Mouse (Mus musculus) monocyte, adult 5-6 weeks (primary cell): ENCODE measurements around the gene Maml3. TPM values are rescaled to one million over a fixed set of nuclear protein-coding genes. Genes with fewer than 3 reads are reported as not detected.

Experiments
- ATAC-seq: fragments of 153-309, 156-312 bp; replicated peaks from 2 replicates; pipeline ENCODE4 v1.8.0; 2017; ENCODE audit warnings: mild to moderate bottlenecking; ENCODE audit not compliant: low TSS enrichment, insufficient number of reproducible peaks, severe bottlenecking, poor library complexity, low FRiP score
- total RNA-seq: library from RNA; stranded (forward); fragments of 200-1000, 200-491, 200-594 nt; gene quantifications from 3 replicates; pipeline ENCODE4 v1.2.3, GENCODE M21; 2017

Maml3 gene
- total RNA-seq, 1 experiment from 2014 or later: 8.5 TPM

- no peak for ATAC-seq
These were observed 53.1 kb downstream of the Maml3 start for GRCm38 (mm10) chr3:52051801-52052200.

- no peak for ATAC-seq
These were observed 56.8 kb downstream of the Maml3 start for GRCm38 (mm10) chr3:52048082-52048481.

- ATAC-seq: no peak
These were observed 57.3 kb downstream of the Maml3 start for GRCm38 (mm10) chr3:52047537-52047936.

- peak; percentile 94 for ATAC-seq
These were observed 57.9 kb downstream of the Maml3 start for GRCm38 (mm10) chr3:52046895-52047372.

DNA sequence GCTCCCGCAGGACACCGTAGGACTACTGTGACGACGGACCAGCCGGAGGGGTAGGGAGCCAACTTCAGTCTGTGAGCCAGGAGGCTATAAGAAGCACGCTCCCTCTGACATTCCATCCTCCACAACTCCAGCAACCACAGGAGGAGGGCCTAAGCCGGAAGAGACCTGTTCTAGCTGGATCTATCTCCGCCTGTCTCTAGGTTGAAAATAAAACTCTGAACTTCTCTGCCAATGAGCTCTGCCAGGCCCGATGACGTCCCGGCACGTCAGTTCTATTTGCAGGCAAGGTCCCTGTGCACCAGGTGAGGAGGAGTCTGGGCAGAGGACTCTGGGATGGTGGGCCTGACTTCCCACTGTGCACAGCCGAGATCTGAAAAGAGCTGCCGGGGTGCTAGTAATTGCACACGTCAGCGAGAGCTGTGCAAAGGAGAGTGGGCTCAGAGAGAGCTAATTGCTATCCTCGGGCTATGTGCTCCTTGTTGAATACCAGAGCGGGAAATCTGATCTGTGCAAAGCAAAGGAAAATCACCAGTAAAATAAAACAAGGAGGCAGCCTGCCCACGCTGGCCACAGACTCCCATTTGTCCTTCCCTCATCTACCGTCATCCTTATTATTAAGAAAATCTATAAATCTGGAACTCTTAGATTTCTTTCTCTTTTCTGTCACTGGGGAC is 58.7 kb downstream of the Maml3 start:
- peak; percentile 54; the same call in 1 of the 2 replicates for ATAC-seq

DNA sequence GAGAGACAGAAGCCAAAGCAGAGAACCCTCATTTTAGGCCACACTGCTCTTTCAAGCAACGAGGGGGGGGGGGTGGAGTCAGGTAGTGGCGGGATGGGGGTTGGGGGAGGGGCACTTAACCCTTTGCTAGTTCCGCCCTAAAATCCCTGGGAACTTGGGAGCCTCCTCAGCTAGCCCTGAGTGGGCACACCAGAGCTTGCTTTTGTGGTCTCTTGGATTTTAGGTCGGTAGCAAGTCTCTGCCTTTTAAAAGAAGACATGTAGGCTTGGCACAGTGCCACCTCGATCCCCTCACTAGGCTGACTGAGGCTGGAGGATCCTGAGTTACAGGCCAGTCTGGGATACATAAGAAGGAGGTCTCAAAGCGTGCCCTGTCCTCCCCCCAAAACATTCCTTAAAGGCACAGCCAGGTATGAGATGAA is 59.6 kb downstream of the Maml3 start:
- no peak for ATAC-seq

GRCm38 (mm10) chr3:52044651-52045050 is 60.2 kb downstream of the Maml3 start:
- no peak for ATAC-seq

DNA sequence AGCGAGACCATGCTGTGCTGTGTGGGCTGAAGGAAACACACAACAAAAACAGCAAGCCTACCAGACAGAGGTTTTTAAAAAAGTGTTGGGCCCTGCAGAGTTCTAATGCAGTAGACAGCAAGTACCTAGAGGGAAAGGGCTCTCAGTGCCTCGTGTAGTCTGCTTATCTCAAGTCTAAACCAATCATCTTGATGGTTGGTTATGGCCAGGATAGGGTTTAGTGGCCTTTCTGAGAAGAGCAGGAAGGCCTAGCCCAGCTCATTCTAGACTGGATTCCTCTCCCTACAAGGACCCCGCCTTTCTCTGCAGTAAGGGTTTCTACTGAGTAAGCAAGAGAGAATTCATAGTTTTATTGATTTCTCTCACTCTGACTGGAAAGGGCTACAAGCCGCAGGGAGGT is 61.0 kb downstream of the Maml3 start:
- no peak for ATAC-seq

DNA sequence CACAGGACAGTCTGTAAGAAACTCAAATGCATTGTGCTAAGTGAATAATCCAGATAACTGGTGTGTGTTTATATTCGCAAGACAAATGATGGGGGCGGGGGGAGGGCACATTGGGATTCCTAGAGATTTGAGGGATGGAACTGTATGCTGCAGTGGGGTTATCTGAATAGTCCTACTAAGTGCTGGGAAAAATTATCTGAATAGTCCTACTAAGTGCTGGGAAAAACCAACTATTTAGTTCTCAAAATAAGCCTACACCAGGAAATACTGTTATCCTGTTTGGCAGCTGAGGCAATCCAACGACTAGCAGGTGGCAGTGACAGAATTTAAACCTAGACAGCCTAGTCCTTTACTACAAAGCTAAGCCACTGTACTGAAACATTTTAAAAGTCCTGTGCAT is 62.2 kb downstream of the Maml3 start:
- no peak for ATAC-seq

GRCm38 (mm10) chr3:52039958-52040357 is 64.9 kb downstream of the Maml3 start:
- ATAC-seq: no peak

GRCm38 (mm10) chr3:52037260-52037659 is 67.6 kb downstream of the Maml3 start:
- no peak for ATAC-seq

DNA sequence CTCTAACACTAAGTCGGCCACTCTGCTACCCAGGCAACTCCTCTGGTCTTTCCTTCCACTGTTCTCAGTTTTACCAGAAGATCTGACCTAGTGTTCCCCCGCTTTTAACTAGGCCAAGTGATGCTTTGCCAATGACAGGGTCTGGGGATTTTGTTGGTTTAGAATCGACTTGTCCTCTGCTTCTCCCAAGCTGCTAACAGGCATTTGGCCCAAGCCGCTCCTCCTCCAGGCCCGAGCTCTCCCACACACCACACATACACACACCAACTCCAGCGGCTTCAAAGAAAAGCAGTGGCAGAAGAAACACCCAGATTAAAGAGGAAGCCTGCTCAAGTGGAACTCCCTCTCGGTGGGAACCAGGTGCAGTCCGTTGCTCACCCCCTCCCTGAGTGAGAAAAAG is 69.5 kb downstream of the Maml3 start:
- ATAC-seq: no peak

DNA sequence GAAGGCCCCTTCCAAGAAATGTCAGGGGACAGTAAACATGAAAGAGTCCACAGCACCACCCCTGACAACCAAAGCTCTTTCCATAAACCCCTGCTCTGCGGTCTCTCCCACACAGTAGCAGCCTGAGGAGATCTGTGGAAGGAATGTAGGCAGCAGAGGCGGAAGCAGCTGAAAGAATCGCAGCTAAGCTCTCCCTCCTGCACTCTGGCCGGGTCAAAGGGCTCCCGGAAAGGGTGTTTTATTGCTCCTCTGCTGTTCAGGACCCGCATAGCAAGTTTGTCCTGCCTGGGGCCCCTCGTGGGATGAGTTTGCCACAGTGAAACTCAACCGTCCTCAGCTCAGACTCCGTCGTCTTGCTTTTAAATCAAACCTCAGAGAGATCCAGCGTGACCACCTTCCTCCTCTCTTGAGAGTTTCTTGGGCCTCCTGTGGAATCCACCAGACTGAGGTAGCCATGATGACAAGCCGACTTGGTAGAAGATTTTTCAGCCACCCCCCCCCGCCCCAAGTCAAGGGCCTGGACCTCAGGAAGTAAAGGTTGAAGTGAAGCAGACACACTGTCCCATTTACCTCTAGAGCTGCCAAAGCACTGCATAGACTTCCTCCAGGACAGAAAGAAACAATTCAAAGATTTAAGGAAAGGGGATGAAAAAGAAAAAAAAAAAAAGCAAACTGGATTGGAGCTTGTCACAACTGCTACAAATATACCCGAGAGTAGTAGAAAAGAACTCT is 70.9 kb downstream of the Maml3 start:
- no peak for ATAC-seq

DNA sequence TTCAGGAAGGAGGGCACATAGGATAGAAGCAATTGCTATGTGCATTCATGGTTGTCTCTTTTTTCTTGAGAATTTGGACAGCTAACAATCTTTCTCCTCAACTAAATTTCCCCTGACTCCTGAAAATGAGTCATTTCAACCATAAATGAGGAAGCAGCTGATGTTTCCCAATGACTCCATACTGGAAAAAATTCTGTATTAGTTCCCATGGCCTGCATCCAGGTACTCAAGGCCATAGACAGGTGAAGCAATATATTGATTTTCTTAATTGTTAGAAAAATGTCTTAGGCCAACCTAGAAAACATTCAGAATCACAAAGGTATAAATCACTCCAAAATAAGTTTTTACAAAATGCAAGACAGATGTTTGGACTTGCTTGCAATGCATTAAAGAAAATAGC is 73.5 kb downstream of the Maml3 start:
- ATAC-seq: no peak

DNA sequence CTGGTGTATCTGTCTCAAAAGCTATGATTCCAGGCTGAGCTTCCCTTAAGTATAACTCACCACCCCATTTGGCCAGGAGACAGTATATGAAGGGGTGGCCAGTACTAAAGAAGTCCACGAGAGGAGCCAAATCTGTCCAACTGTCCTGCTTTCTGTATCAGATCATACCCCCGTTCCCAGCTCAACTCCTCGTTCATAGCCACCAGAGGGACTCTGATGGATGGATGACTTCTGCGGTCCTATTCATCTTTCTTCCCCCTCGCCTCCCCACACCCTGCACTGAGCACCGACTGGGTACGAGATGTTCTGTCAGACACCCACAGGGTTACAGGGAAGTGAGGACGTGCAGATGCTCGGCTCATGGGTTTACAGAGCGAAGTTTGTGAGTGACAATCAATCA is 74.8 kb downstream of the Maml3 start:
- ATAC-seq: no peak

DNA sequence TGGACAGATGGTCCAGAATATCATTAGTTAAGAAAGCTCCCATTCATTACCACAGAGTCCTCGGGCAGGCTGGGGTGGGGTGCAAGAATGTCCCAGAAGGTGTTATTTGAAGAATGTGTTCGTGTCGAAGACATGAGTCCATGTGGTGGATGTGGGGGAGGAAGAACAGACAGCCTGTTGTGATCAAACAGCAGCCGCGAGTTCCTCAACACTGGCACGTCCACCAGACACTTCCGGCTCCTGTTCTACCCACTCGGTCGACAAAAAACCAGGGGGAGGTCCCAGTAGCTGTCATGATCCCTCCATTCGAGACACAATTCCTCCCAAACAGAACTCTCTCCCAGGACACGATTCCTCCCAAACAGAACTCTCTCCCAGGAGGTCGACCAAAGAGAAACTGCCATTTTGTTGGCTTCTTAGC is 75.2 kb downstream of the Maml3 start:
- ATAC-seq: peak; percentile 51; the same call in 1 of the 2 replicates

GRCm38 (mm10) chr3:52027972-52028371 is 76.9 kb downstream of the Maml3 start:
- ATAC-seq: no peak

DNA sequence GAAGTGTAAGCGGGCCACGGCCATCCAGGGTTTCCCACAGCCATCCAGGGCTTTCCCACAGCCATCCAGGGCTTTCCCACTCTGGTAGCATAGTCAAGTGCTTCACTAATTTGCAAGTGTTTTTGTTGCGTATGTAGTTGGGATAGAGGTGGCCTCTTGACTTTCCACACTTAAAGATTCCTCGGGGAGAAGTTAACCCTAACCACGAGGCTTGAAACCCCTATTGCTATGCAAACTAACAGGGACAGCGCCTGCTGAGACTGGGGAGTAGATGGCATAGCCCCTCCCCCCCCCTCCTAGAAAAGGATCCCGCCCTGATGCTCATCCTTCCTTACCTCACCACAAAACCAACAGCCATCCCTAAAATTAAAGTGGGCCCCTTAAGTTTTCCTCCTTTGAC is 82.4 kb downstream of the Maml3 start:
- ATAC-seq: no peak

GRCm38 (mm10) chr3:52018103-52018439 is 86.8 kb downstream of the Maml3 start:
- ATAC-seq: no peak

DNA sequence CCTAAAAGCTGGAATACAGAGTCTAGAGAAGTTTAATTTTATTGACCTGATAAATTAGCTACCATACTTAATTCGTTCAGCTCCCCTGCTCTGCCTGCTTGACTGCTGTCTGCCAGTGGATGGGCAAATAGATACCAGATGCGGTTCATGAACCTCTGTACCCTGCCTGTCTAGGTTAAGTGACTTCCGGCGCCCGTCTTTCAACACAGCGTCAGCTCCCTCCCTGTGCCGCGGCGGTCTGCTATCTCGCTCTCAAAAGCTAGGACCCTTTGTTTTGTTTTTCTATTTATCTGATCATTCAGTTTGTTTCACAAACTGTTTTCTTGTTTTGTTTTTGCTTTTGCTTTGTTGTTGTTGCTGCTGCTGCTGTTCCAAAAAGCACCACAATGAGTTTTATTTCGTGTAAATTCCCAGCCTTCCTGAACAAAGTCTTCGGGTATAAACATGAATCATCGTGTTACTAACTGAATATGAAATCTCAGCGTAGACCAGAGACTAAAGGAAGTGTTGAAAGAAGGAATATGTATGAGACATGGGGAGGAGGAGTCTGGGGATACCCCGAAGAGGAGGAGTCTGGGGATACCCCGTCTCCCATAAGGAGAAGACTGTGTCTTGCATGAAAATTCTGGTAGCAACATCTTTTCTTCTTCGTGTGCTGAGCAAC is 87.3 kb downstream of the Maml3 start:
- ATAC-seq: no peak
